Mouse (Mus musculus) lung, postnatal 0 days (tissue): ENCODE measurements around the gene Spry1.

ENCODE experiments used
- CTCF ChIP-seq: IDR thresholded peaks from 2 replicates; pipeline ENCODE4 v1.5.1; 2016; ENCODE audit warnings: antibody characterized with exemption, mild to moderate bottlenecking
- EP300 ChIP-seq: IDR thresholded peaks from 2 replicates; pipeline ENCODE4 v1.6.1; 2016; ENCODE audit warnings: antibody characterized with exemption, mild to moderate bottlenecking, control low read depth

DNA sequence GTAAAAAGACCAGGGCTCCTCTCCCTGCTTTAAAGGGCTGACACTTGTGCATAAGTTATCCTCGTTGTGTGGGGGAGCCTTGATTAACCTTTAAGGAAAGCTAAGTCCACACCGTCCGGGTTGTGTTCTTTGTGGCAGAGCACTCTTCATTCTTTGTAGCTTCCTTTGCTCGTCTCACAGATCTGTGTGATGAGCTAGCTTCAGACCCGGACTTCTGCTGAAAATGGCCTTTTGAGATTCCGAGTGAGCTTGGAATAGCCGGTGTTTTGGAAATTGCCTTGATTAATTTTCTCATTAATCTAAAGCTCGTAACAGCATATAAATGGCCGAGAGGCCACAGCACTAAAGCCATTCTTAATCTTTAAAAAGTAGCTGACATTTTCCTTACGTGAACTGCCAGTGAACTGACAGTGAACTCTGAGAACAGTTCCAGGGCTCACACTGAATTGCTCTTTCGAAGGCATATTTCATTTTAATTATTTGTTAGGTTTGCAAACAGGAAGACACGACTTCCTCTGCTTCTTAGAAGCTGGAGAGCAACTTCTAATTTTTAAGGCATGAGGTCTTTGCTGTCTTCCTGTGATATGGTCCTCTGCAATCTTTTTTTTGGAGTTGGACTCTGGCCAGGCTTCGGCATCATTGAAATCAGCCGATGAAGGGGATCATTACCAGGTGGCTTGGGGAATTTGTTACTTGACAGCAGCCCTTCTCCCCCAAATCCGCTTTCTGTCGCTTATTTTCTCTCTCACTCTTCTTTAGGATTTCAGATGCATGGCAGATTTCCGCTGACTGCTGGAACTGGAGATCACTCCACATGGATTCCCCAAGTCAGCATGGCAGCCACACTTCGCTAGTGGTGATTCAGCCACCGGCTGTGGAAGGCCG, 2.3 kb downstream of the Spry1 start:
- TF ChIP-seq EP300 (peak; percentile 79), CTCF (no peak)
